Mouse (Mus musculus): ENCODE data around the gene Slc2a4.

DNA sequence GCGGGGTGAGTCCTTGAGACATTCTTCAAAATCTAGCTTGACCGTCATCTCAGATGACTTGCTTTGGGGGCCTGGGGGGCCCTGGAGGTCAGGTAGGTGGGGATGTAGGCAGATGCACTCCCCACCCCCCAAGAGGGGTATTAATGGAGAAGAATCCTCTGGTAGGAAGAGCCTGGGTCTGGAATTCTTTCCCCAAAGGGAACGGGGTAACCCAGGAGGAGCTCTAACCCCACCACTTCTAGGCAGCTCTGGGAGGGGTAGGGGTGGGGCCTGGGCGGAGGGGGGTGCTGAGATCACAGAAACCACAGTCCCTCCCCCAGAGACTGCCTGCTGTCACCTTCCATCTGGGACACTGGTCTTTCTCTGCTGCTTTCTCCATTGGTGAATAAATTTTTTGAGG, 52.7 kb downstream of the Slc2a4 start, which contains the start of gene Acap1:
- no peak for TF ChIP-seq CTCF (IDR thresholded peaks at IDR 0.05; ENCODE audit: low read depth)
- TF ChIP-seq EP300 (IDR thresholded peaks at IDR 0.05; ENCODE audit: low read depth): no peak
